Mouse (Mus musculus): ENCODE measurements around the gene Cldn4. TPM values are rescaled to one million over a fixed set of nuclear protein-coding genes. Genes with fewer than 3 reads are reported as not detected.
"Not testable (repeated sequence)": the region's sequence is repeated elsewhere in the genome, so short reads cannot be mapped to it uniquely, and the experiment has no call there.

Gene Cldn4
- total and polyA plus RNA-seq, 2 experiments from 2014 or later = not detected

DNA sequence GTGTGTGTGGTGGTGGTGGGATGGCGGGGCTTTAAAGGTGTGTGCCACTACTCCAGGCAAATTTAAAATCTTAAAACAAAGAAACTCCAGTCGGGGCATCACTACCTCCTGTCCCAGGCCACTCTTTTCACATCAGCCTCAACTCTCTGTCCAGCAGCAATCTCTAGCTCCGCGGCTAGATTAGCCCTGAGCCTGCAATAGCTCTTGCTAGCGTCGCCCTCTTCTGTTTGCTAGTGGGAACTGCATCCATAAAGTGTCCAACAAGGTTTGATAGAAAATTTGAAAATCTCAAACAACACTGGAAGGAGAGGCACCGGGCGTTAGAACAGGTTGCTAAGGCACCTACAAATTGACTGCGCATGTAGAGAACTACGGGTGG is 18.7 kb upstream of the Cldn4 start:
- Histone ChIP-seq H3K4me1 (ENCODE audit: insufficient read depth, low read length) (peaks cover 4% of the 10 kb centered on the region; the same call in 1 of the 2 replicates), H3K9me3 (ENCODE audit: low read length) (no peaks in the 10 kb centered on the region), H3K27me3 (ENCODE audit: insufficient read depth, low read length) (no peaks in the 10 kb centered on the region), H3K27ac (no peak overlapping the region), H3K9ac (replicated peaks; ENCODE audit: low read length) (no peak overlapping the region), H3K4me3 (ENCODE audit: low read length) (peak overlapping the region; percentile 23), H3K4me2 (ENCODE audit: low read depth, low read length) (peak overlapping the region; percentile 54), H3K36me3 (ENCODE audit: insufficient read depth, low read length) (no peaks in the 10 kb centered on the region)
- peak; percentile 90 for DNase-seq (ENCODE audit: low spot score)
- TF ChIP-seq CTCF (IDR thresholded peaks at IDR 0.05; ENCODE audit: low read depth) = peak; percentile 85
- WGBS = 8% methylated on average over 10 of the region's 10 CpGs
- peak; percentile 56; the same call in 1 of the 2 replicates for ATAC-seq

DNA sequence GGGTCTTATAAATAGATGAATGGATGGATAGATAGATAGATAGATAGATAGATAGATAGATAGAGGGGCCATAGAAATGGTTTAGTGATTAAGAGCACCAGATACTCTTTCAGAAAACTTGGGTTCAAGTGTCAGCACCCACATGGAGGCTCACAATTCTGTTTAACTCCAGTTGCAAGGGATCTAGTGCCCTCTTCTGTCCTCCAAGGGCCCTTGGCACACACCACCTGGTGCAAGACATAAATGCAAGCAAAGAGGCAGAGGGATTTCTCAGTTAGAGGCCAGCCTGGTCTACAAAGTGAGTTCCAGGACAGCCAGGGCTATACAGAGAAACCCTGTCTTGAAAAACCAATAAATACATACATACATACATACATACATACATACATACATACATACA is 17.9 kb upstream of the Cldn4 start:
- not testable (repeated sequence) for H3K4me2 ChIP-seq (ENCODE audit: low read depth, low read length); H3K27me3 ChIP-seq (ENCODE audit: insufficient read depth, low read length); H3K9ac ChIP-seq (replicated peaks; ENCODE audit: low read length); H3K9me3 ChIP-seq (ENCODE audit: low read length); H3K4me1 ChIP-seq (ENCODE audit: insufficient read depth, low read length); H3K27ac ChIP-seq; DNase-seq (ENCODE audit: low spot score); ATAC-seq; H3K36me3 ChIP-seq (ENCODE audit: insufficient read depth, low read length); H3K4me3 ChIP-seq (ENCODE audit: low read length)

DNA sequence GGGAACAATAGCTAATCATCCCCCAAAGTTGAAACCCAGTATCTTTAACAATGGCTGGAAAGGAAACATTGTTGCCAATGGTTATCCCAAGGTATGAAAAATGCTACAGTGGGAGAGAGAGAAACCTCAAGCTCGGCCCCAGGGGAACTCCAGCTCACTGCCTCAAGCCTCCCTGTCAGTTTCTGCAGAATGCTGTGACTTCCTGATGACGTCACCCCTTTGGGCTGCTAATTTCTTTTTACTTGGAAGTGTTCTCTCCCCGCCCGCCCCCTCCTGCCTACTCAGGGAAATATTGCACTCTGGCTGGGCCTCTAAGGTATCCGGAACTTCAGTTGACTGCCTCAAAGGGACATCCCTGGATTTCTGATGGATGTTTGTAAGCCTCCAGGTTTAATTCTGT is 16.8 kb upstream of the Cldn4 start:
- H3K9me3 ChIP-seq (ENCODE audit: low read length) = no peaks in the 10 kb centered on the region
- DNase-seq (ENCODE audit: low spot score) (no peak), ATAC-seq (no peak)
- H3K4me3 ChIP-seq (ENCODE audit: low read length) = no peak overlapping the region
- WGBS = 34% methylated on average over 5 of the region's 5 CpGs
- H3K9ac ChIP-seq (replicated peaks; ENCODE audit: low read length) = no peak overlapping the region
- H3K4me2 ChIP-seq (ENCODE audit: low read depth, low read length) = no peak overlapping the region
- no peaks in the 10 kb centered on the region for H3K36me3 ChIP-seq (ENCODE audit: insufficient read depth, low read length)
- H3K27me3 ChIP-seq (ENCODE audit: insufficient read depth, low read length) = no peaks in the 10 kb centered on the region
- TF ChIP-seq CTCF (IDR thresholded peaks at IDR 0.05; ENCODE audit: low read depth) = no peak
- H3K4me1 ChIP-seq (ENCODE audit: insufficient read depth, low read length) = peaks cover 4% of the 10 kb centered on the region; the same call in 1 of the 2 replicates
- H3K27ac ChIP-seq = no peak overlapping the region

DNA sequence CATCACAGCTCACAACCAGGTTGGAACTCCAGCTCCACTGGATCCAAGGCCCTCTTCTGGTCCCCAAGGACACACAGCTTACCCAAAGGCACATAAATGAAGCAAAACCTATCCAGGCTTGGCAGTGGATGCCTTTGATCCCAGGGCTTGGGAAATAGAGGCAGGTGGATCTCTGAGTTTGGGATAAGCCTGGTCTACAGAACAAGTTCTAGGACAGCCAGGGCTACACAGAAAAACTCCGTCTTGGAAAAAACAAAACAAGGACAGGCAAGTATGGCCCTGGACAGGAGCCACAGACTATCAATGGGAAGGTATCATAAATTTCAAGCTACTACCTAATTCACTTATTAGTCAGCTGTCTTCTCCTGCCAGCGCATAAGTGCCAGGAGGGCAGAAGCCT is 14.8 kb upstream of the Cldn4 start:
- no peaks in the 10 kb centered on the region for H3K36me3 ChIP-seq (ENCODE audit: insufficient read depth, low read length)
- ATAC-seq = no peak
- TF ChIP-seq CTCF (IDR thresholded peaks at IDR 0.05; ENCODE audit: low read depth) = no peak

DNA sequence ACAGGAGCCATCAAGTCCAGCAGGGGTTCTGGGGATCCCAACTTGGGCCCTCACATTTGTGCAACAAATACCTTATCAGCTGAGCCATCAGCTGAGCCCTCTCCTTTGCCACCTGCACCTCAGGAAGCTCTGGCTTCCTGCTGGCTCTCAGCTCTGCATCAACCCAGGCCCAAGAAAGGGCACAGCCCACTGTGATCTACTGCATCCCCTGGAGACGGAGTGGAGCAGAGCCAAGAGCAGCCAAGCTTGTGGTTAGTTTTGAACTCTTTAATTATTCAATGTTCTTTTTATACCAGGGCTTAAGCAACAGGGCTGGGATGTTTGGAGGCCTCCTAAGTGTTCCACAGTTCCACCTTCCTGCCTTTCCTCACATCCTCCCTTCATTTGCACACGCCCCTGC is 13.7 kb upstream of the Cldn4 start:
- DNase-seq (ENCODE audit: low spot score) (no peak), ATAC-seq (no peak)
- H3K4me1 ChIP-seq (ENCODE audit: insufficient read depth, low read length) = no peaks in the 10 kb centered on the region
- WGBS = 71% methylated on average over 2 of the region's 2 CpGs
- H3K9me3 ChIP-seq (ENCODE audit: low read length) = no peaks in the 10 kb centered on the region
- no peak for TF ChIP-seq CTCF (IDR thresholded peaks at IDR 0.05; ENCODE audit: low read depth)
- H3K27me3 ChIP-seq (ENCODE audit: insufficient read depth, low read length) = no peaks in the 10 kb centered on the region
- no peak overlapping the region for H3K9ac ChIP-seq (replicated peaks; ENCODE audit: low read length)
- H3K4me2 ChIP-seq (ENCODE audit: low read depth, low read length) = no peak overlapping the region
- H3K27ac ChIP-seq = no peak overlapping the region
- H3K36me3 ChIP-seq (ENCODE audit: insufficient read depth, low read length) = no peaks in the 10 kb centered on the region
- no peak overlapping the region for H3K4me3 ChIP-seq (ENCODE audit: low read length)

More for the DNA sequence above, 14.8 kb upstream of the Cldn4 start:
- no peak overlapping the region for H3K4me2 ChIP-seq (ENCODE audit: low read depth, low read length)
- no peak for DNase-seq (ENCODE audit: low spot score)
- no peaks in the 10 kb centered on the region for H3K27me3 ChIP-seq (ENCODE audit: insufficient read depth, low read length)
- no peak overlapping the region for H3K27ac ChIP-seq
- H3K9ac ChIP-seq (replicated peaks; ENCODE audit: low read length) = no peak overlapping the region
- WGBS = 88% methylated on average over 2 of the region's 2 CpGs
- H3K9me3 ChIP-seq (ENCODE audit: low read length) = no peaks in the 10 kb centered on the region
- no peak overlapping the region for H3K4me3 ChIP-seq (ENCODE audit: low read length)
- peaks cover 4% of the 10 kb centered on the region; the same call in 1 of the 2 replicates for H3K4me1 ChIP-seq (ENCODE audit: insufficient read depth, low read length)

DNA sequence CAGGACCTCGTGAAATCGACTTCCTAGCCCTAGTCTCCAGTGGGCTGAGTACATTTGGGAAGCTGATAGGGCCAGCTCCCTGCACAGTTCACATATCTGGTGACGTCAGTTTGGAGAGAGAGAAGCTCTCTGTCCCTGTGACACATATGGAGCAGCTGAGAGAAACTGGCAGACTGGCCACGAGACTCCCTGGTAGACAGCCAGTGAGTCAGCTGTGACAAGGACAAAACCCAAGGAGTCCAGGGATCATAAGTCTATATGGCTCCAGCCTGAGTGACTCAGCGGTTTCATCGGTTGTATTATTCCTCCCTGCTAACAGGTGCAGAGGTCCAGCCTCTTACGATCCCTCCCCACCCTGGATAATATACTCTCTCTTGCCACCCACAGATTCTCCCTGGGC is 12.4 kb upstream of the Cldn4 start:
- no peaks in the 10 kb centered on the region for H3K27me3 ChIP-seq (ENCODE audit: insufficient read depth, low read length)
- TF ChIP-seq CTCF (IDR thresholded peaks at IDR 0.05; ENCODE audit: low read depth) = no peak
- no peak overlapping the region for H3K4me3 ChIP-seq (ENCODE audit: low read length)
- no peaks in the 10 kb centered on the region for H3K36me3 ChIP-seq (ENCODE audit: insufficient read depth, low read length)
- H3K4me1 ChIP-seq (ENCODE audit: insufficient read depth, low read length) = no peaks in the 10 kb centered on the region
- ATAC-seq = peak; percentile 49
- WGBS = 62% methylated on average over 7 of the region's 7 CpGs
- H3K9me3 ChIP-seq (ENCODE audit: low read length) = no peaks in the 10 kb centered on the region
- DNase-seq (ENCODE audit: low spot score) = peak; percentile 50
- H3K27ac ChIP-seq = no peak overlapping the region
- H3K4me2 ChIP-seq (ENCODE audit: low read depth, low read length) = no peak overlapping the region
- H3K9ac ChIP-seq (replicated peaks; ENCODE audit: low read length) = no peak overlapping the region

DNA sequence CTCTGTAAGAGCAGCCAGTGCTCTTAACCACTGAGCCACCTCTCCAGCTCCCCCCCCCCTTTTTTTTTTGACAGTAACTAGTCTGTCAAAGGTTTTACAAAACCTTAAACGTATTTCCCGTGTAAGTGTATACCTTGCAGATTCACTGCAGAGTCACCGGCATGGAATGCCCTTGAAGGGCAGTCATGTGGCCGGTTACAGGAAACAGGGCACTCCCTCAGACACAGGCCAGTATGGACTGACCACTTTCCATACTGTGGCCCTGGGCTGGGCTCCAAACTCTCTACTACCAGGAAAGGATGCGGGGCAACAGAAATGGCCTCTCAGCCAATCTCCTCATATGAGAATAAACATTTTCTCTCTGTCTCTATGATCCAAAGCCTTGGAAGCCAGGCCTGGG is 8.8 kb upstream of the Cldn4 start:
- no peak overlapping the region for H3K4me3 ChIP-seq (ENCODE audit: low read length)

More for the DNA sequence above, 8.8 kb upstream of the Cldn4 start:
- WGBS = 85% methylated on average over 5 of the region's 5 CpGs
- Histone ChIP-seq H3K4me1 (ENCODE audit: insufficient read depth, low read length) (no peaks in the 10 kb centered on the region), H3K9ac (replicated peaks; ENCODE audit: low read length) (no peak overlapping the region), H3K27me3 (ENCODE audit: insufficient read depth, low read length) (no peaks in the 10 kb centered on the region), H3K9me3 (ENCODE audit: low read length) (no peaks in the 10 kb centered on the region), H3K4me2 (ENCODE audit: low read depth, low read length) (no peak overlapping the region), H3K27ac (no peak overlapping the region), H3K36me3 (ENCODE audit: insufficient read depth, low read length) (no peaks in the 10 kb centered on the region)
- DNase-seq (ENCODE audit: low spot score) (no peak), ATAC-seq (no peak)
- TF ChIP-seq CTCF (IDR thresholded peaks at IDR 0.05; ENCODE audit: low read depth) = no peak
